8 mouse cellular contexts compared by ENCODE assay signal in the genomic region with DNA sequence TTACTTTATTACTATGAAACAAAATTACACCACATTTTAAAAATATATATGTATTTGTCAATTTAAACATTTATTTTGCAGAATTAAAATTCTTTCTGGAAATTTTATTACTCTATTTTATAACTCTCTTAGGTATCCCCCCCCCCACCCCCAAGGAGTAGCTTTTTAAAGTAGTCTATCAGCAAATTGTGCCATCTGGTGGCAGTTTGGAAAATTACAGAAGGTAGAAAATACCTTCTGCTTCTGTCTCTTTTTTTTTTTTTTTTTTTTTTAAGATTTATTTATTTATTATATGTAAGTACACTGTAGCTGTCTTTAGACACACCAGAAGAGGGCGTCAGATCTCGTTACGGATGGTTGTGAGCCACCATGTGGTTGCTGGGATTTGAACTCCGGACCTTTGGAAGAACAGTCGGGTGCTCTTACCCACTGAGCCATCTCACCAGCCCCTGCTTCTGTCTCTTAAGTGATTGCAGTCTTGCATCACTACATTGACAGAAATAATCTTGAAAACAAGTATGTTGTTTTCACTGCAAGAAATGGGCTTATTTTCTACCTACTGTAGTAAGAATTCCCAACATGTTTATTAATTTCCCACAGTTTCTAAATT. TPM values are rescaled to one million over a fixed set of nuclear protein-coding genes. Genes with fewer than 3 reads are reported as not detected.
DNase-seq lines count a peak whose midpoint lies in the region; ATAC-seq lines count a peak whose summit lies in the region.
"Not testable (repeated sequence)": the region's sequence is repeated elsewhere in the genome, so short reads cannot be mapped to it uniquely, and the experiment has no call there.

No protein-coding gene starts in this region.

- H3K9me3 ChIP-seq in embryonic facial prominence, embryonic 11.5 days (replicated peaks; ENCODE audit: control insufficient read depth, low read length) = not testable (repeated sequence)

- not testable (repeated sequence) for H3K4me3 ChIP-seq in embryonic facial prominence, embryonic 11.5 days (ENCODE audit: low read depth, low read length)

- WGBS in embryonic facial prominence, embryonic 11.5 days = 85% methylated on average over 2 of the region's 5 CpGs

- not testable (repeated sequence) for H3K27ac ChIP-seq in embryonic facial prominence, embryonic 11.5 days (replicated peaks; ENCODE audit: low read depth, low read length)

- DNase-seq in 416B (ENCODE audit: low read depth) = peak; percentile 55
- DNase-seq in Muller cell, postnatal 12 days (ENCODE audit: inconsistent ontology term) = peak; percentile 36
- peak; percentile 31 for DNase-seq in c-Kit-positive CD71-positive TER-119-negative erythroid progenitor cells, embryonic 14.5 days (ENCODE audit: low read depth)
- peak; percentile 72 for DNase-seq in embryonic facial prominence, embryonic 11.5 days (ENCODE audit: low spot score)
- peak; percentile 43 to 73 for DNase-seq in heart, postnatal 10 days
- DNase-seq in kidney, postnatal 14 days = peak; percentile 59
- peak; percentile 69 for DNase-seq in lung, postnatal 14 days
- DNase-seq in retina, postnatal 7 days (ENCODE audit: low read depth, low spot score) = peak; percentile 43

- not testable (repeated sequence) for H3K4me1 ChIP-seq in embryonic facial prominence, embryonic 11.5 days (ENCODE audit: control insufficient read depth, insufficient read depth, low read length)

- peaks cover 11% of the 10 kb centered on the region for H3K36me3 ChIP-seq in embryonic facial prominence, embryonic 11.5 days (replicated peaks; ENCODE audit: control insufficient read depth, insufficient read depth, low read depth, low read length)

- not testable (repeated sequence) for ATAC-seq in embryonic facial prominence, embryonic 11.5 days (replicated peaks; ENCODE audit: insufficient number of reproducible peaks, low FRiP score, low TSS enrichment, low read depth)

- not testable (repeated sequence) for H3K27me3 ChIP-seq in embryonic facial prominence, embryonic 11.5 days (ENCODE audit: control insufficient read depth, insufficient read depth, low read length)

- H3K4me2 ChIP-seq in embryonic facial prominence, embryonic 11.5 days (ENCODE audit: low read depth, low read length) = not testable (repeated sequence)

- not testable (repeated sequence) for H3K9ac ChIP-seq in embryonic facial prominence, embryonic 11.5 days (replicated peaks; ENCODE audit: low read length)

- intact Hi-C loops in heart, postnatal 10 days (cut with DNase I) = loop anchor here (1.0 kb wide), 2 partner anchors 18 to 101 kb away; no protein-coding TSS in a partner anchor

RNA-seq across cellular contexts. Expression of a gene that starts 19.2 kb away (rescaled TPM):
- polyA plus RNA-seq in embryonic facial prominence, embryonic 11.5 days (2014; fragmentation: Nextera tagmentation; extraction: Ambion mirVana) = 43.9 and 51.1 TPM in 2 replicates
- 10 to 100 TPM; 28.5 to 29.5 TPM for total RNA-seq in heart, postnatal 10 days (2021)
